Mouse (Mus musculus) hindbrain, embryonic 10.5 days (tissue): ENCODE results near the gene Cyp2j9. TPM values are rescaled to one million over a fixed set of nuclear protein-coding genes. Genes with fewer than 3 reads are reported as not detected.
A peak's percentile ranks its signal among the peaks of the same experiment; 100 is the strongest.
"Not testable (repeated sequence)": the region's sequence is repeated elsewhere in the genome, so short reads cannot be mapped to it uniquely, and the experiment has no call there.

Experiments
- DNase-seq: peaks from one replicate; pipeline ENCODE4 v3.0.0-alpha.2; 2017; ENCODE audit warnings: low spot score
- H3K27ac ChIP-seq: fragments of 300-500 bp; sonication (generic); 2 replicates; pipeline ENCODE4 v1.5.1; 2016; ENCODE audit warnings: mild to moderate bottlenecking, moderate library complexity
- H3K27me3 ChIP-seq: fragments of 300-500 bp; sonication (generic); 2 replicates; pipeline ENCODE4 v1.6.1; 2016; ENCODE audit warnings: mild to moderate bottlenecking; ENCODE audit not compliant: poor library complexity, insufficient read depth, severe bottlenecking
- H3K36me3 ChIP-seq: fragments of 300-500 bp; sonication (generic); 2 replicates; pipeline ENCODE4 v1.6.1; 2016; ENCODE audit warnings: mild to moderate bottlenecking, moderate library complexity
- H3K4me1 ChIP-seq: fragments of 300-500 bp; sonication (generic); replicated peaks from 2 replicates; pipeline ENCODE4 v1.6.1; 2016; ENCODE audit warnings: mild to moderate bottlenecking
- H3K4me3 ChIP-seq: fragments of 300-500 bp; sonication (generic); 2 replicates; pipeline ENCODE4 v1.5.1; 2016; ENCODE audit warnings: mild to moderate bottlenecking, moderate library complexity
- H3K9me3 ChIP-seq: fragments of 300-500 bp; sonication (generic); 2 replicates; pipeline ENCODE4 v1.6.1; 2016; ENCODE audit warnings: mild to moderate bottlenecking, moderate library complexity
- WGBS: fragments of 180-500 bp; shearing (Covaris S2); methylation state at CpG from one replicate; pipeline ENCODE4 v1.1.7; 2016; 5-methylcytosine and 5-hydroxymethylcytosine counted together
- polyA plus RNA-seq: library from polyadenylated mRNA; unstranded; fragments of >200 nt; fragmentation: Nextera tagmentation; extraction: Ambion mirVana; gene quantifications from 2 replicates; pipeline ENCODE4 v1.2.1, GENCODE M21; 2016

Cyp2j9 gene
- polyA plus RNA-seq = 1.2 TPM in 2 replicates

- Histone ChIP-seq H3K9me3 (no peaks in the 10 kb centered on the region), H3K36me3 (no peaks in the 10 kb centered on the region), H3K27ac (peak within 1 kb of the TSS; percentile 78), H3K4me3 (peak within 1 kb of the TSS; percentile 48), H3K27me3 (no peaks in the 10 kb centered on the region), H3K4me1 (peaks cover 11% of the 10 kb centered on the region; the same call in 1 of the 2 replicates)
- DNase-seq = peak; percentile 46
- 9% methylated on average over 18 of the region's 18 CpGs for WGBS
Observed at GRCm38 (mm10) chr4:96590911-96591790, at the start of gene Cyp2j9. Cyp2j9 (minus strand) TSS chr4:96591578.

- Histone ChIP-seq H3K27me3 (no peaks in the 10 kb centered on the region), H3K27ac (no peak overlapping the region), H3K9me3 (no peaks in the 10 kb centered on the region), H3K36me3 (no peaks in the 10 kb centered on the region), H3K4me1 (no peaks in the 10 kb centered on the region), H3K4me3 (no peak overlapping the region)
- DNase-seq = no peak
- WGBS = 79% methylated on average over 1 of the region's 1 CpGs
Observed at GRCm38 (mm10) chr4:96635455-96635854, 44.1 kb upstream of the Cyp2j9 start.

- Histone ChIP-seq H3K4me3 (no peak overlapping the region), H3K9me3 (peaks cover 11% of the 10 kb centered on the region; the same call in 1 of the 2 replicates), H3K4me1 (no peaks in the 10 kb centered on the region), H3K36me3 (no peaks in the 10 kb centered on the region), H3K27me3 (no peaks in the 10 kb centered on the region), H3K27ac (no peak overlapping the region)
- 93% methylated on average over 1 of the region's 1 CpGs for WGBS
- no peak for DNase-seq
Observed at GRCm38 (mm10) chr4:96622474-96622873, 31.1 kb upstream of the Cyp2j9 start.

- Histone ChIP-seq H3K27ac (peak overlapping the region; percentile 78; the same call in 1 of the 2 replicates), H3K36me3 (no peaks in the 10 kb centered on the region), H3K9me3 (no peaks in the 10 kb centered on the region), H3K27me3 (no peaks in the 10 kb centered on the region), H3K4me1 (peaks cover 11% of the 10 kb centered on the region; the same call in 1 of the 2 replicates), H3K4me3 (peak overlapping the region; percentile 48)
- no peak for DNase-seq
- WGBS = 32% methylated on average over 4 of the region's 4 CpGs
Observed at GRCm38 (mm10) chr4:96591791-96592150, 393 bp upstream of the Cyp2j9 start.

GRCm38 (mm10) chr4:96581425-96582088 is 9.8 kb downstream of the Cyp2j9 start:
- no peaks in the 10 kb centered on the region for H3K36me3 ChIP-seq
- H3K27ac ChIP-seq = no peak overlapping the region
- DNase-seq = no peak
- no peak overlapping the region for H3K4me3 ChIP-seq
- 0 out of 2 replicates have a peak, but pooled peaks cover 7% of the 10 kb centered on the region for H3K4me1 ChIP-seq
- H3K9me3 ChIP-seq = no peaks in the 10 kb centered on the region
- H3K27me3 ChIP-seq = no peaks in the 10 kb centered on the region
- 81% methylated on average over 1 of the region's 1 CpGs for WGBS

GRCm38 (mm10) chr4:96580351-96580750 is 11.0 kb downstream of the Cyp2j9 start:
- H3K36me3 ChIP-seq, H3K4me1 ChIP-seq, H3K27ac ChIP-seq, H3K9me3 ChIP-seq, H3K4me3 ChIP-seq, H3K27me3 ChIP-seq, DNase-seq: not testable (repeated sequence)
- WGBS = 63% methylated on average over 6 of the region's 6 CpGs

- Histone ChIP-seq H3K27ac (no peak overlapping the region), H3K4me1 (no peaks in the 10 kb centered on the region), H3K27me3 (no peaks in the 10 kb centered on the region), H3K36me3 (no peaks in the 10 kb centered on the region), H3K9me3 (no peaks in the 10 kb centered on the region), H3K4me3 (no peak overlapping the region)
- WGBS = 76% methylated on average over 3 of the region's 3 CpGs
- DNase-seq = no peak
Observed at GRCm38 (mm10) chr4:96569442-96569841, 21.9 kb downstream of the Cyp2j9 start.

GRCm38 (mm10) chr4:96567988-96568387 is 23.4 kb downstream of the Cyp2j9 start:
- Histone ChIP-seq H3K4me1 (no peaks in the 10 kb centered on the region), H3K4me3 (no peak overlapping the region), H3K27ac (no peak overlapping the region), H3K9me3 (no peaks in the 10 kb centered on the region), H3K27me3 (no peaks in the 10 kb centered on the region), H3K36me3 (no peaks in the 10 kb centered on the region)
- WGBS = 81% methylated on average over 1 of the region's 1 CpGs
- DNase-seq = no peak

- DNase-seq = no peak
- H3K4me1 ChIP-seq = no peaks in the 10 kb centered on the region
- no peaks in the 10 kb centered on the region for H3K36me3 ChIP-seq
- no peak overlapping the region for H3K27ac ChIP-seq
- no peaks in the 10 kb centered on the region for H3K9me3 ChIP-seq
- no peaks in the 10 kb centered on the region for H3K27me3 ChIP-seq
- no peak overlapping the region for H3K4me3 ChIP-seq
Observed at GRCm38 (mm10) chr4:96565808-96566207, 25.6 kb downstream of the Cyp2j9 start.

- Histone ChIP-seq H3K27ac (no peak overlapping the region), H3K36me3 (no peaks in the 10 kb centered on the region), H3K27me3 (no peaks in the 10 kb centered on the region), H3K9me3 (no peaks in the 10 kb centered on the region), H3K4me3 (no peak overlapping the region), H3K4me1 (no peaks in the 10 kb centered on the region)
- WGBS = 86% methylated on average over 1 of the region's 1 CpGs
- DNase-seq = no peak
Observed at GRCm38 (mm10) chr4:96560464-96560863, 30.9 kb downstream of the Cyp2j9 start.

- Histone ChIP-seq H3K27ac (no peak overlapping the region), H3K4me1 (no peaks in the 10 kb centered on the region), H3K36me3 (no peaks in the 10 kb centered on the region), H3K4me3 (no peak overlapping the region), H3K9me3 (no peaks in the 10 kb centered on the region), H3K27me3 (no peaks in the 10 kb centered on the region)
- 76% methylated on average over 1 of the region's 1 CpGs for WGBS
- DNase-seq = no peak
Observed at GRCm38 (mm10) chr4:96559781-96560180, 31.6 kb downstream of the Cyp2j9 start.

- H3K27me3 ChIP-seq = no peaks in the 10 kb centered on the region
- H3K4me3 ChIP-seq = peak within 1 kb of the TSS; percentile 63
- H3K9me3 ChIP-seq = no peaks in the 10 kb centered on the region
- peaks cover 8% of the 10 kb centered on the region; the same call in 1 of the 2 replicates for H3K4me1 ChIP-seq
- peak within 1 kb of the TSS; percentile 90 for H3K27ac ChIP-seq
- DNase-seq = peak; percentile 66
- 5% methylated on average over 16 of the region's 16 CpGs for WGBS
- no peaks in the 10 kb centered on the region for H3K36me3 ChIP-seq
Observed at GRCm38 (mm10) chr4:96553133-96553819, 38.1 kb downstream of the Cyp2j9 start, which contains the start of gene Cyp2j6. Cyp2j6 (minus strand) TSS chr4:96553661.
